Comparison of ENCODE assay signal across 20 mouse cellular contexts in genomic region chr6:52106178-52106577, GRCm38 (mm10). TPM values are rescaled to one million over a fixed set of nuclear protein-coding genes. Genes with fewer than 3 reads are reported as not detected.
"Had no signal": no experiment of that assay in that cellular context is flagged by ENCODE, and none has a peak within 500 bp of the region (broad histone marks: within the 10 kb centered on the region; RNA-seq: fewer than 3 reads in every experiment).

No protein-coding gene starts in this region.

- H3K4me1 ChIP-seq: liver, embryonic 15.5 days; megakaryocyte, embryonic 14.5 days had no signal

- DNase-seq: kidney, adult 8-10 months; kidney, postnatal 10 days; kidney, postnatal 4 days; left cerebral cortex, postnatal 4 days; lung, embryonic 14.5 days; lung, postnatal 10 days; retina, postnatal 1 day; right cerebral cortex, postnatal 4 days; spleen, adult 18-20 months; thymus, adult 18-20 months; thymus, postnatal 14 days had no signal

- H3K9ac ChIP-seq: liver, embryonic 15.5 days; lung, embryonic 14.5 days; midbrain, embryonic 15.5 days; neural tube, embryonic 13.5 days had no signal

- H3K36me3 ChIP-seq: liver, embryonic 15.5 days; midbrain, embryonic 15.5 days; neural tube, embryonic 13.5 days had no signal

- H3K4me3 ChIP-seq: layer of hippocampus, adult 2 months; liver, embryonic 15.5 days; megakaryocyte, embryonic 14.5 days; midbrain, embryonic 15.5 days; neural tube, embryonic 13.5 days had no signal

- H3K9me3 ChIP-seq: liver, embryonic 15.5 days; midbrain, embryonic 15.5 days; neural tube, embryonic 13.5 days had no signal

- H3K27me3 ChIP-seq: midbrain, embryonic 15.5 days; neural tube, embryonic 13.5 days had no signal

- H3K4me2 ChIP-seq: liver, embryonic 11.5 days; liver, embryonic 15.5 days; lung, embryonic 14.5 days; midbrain, embryonic 11.5 days had no signal

- H3K27ac ChIP-seq: layer of hippocampus, adult 2 months; liver, embryonic 15.5 days; macrophage; midbrain, embryonic 15.5 days; neural tube, embryonic 13.5 days had no signal

- ATAC-seq: midbrain, embryonic 15.5 days had no signal

RNA-seq across cellular contexts. Expression of gene Hoxa1, which starts 51.9 kb away (rescaled TPM):
- total RNA-seq: layer of hippocampus, adult 2 months; layer of hippocampus, postnatal 10 days; left cerebral cortex, postnatal 4 days had no signal

RNA-seq across cellular contexts. Expression of gene Hoxa2, which starts 58.5 kb away (rescaled TPM):
- total RNA-seq: layer of hippocampus, adult 2 months; layer of hippocampus, postnatal 10 days; left cerebral cortex, postnatal 4 days had no signal
- polyA plus RNA-seq: macrophage had no signal
